Mouse (Mus musculus): ENCODE measurements around the gene Gm28553. TPM values are rescaled to one million over a fixed set of nuclear protein-coding genes. Genes with fewer than 3 reads are reported as not detected.
"Not testable (repeated sequence)": the region's sequence is repeated elsewhere in the genome, so short reads cannot be mapped to it uniquely, and the experiment has no call there.

The Gm28553 gene
- total RNA-seq (2014; fragmentation: Nextera tagmentation), result not detected in 2 replicates
- not detected in 2 replicates for total RNA-seq (2017)

DNA sequence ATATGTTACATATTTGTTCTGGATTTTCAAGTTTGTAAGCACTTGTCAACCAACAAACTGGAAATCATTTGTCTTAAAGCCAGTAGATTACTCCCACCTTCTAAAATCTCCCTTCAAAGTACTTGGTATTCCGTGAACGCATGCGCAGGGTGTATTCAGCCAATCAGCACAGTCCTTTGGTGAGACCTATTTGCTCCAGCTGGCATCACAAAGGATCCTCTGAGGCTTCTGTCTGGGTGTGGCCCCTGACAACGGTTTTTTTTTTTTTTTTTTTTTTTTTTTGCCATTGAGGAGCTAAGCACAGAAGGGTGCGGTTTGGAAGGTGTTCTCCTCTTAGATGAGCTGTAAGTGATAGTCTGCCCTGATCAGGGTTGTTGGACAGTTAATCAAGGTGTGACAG is at the start of gene Gm28553:
Gm28553 (plus strand) TSS at position 301 of the 400 bp plus-strand sequence.
- not testable (repeated sequence) for ATAC-seq (replicated peaks; ENCODE audit: poor library complexity, severe bottlenecking)

Data from granulocyte monocyte progenitor cell, adult 5-6 weeks (primary cell).